Mouse (Mus musculus): Measurements from ENCODE around the gene Nlrp4a.
"Not testable (repeated sequence)": the region's sequence is repeated elsewhere in the genome, so short reads cannot be mapped to it uniquely, and the experiment has no call there.

The Nlrp4a gene

GRCm38 (mm10) chr7:26434813-26435212, at the start of gene Nlrp4a:
Gene Nlrp4a (plus strand): TSS chr7:26435113.
- DNase-seq (ENCODE audit: low spot score) = no peak

GRCm38 (mm10) chr7:26386691-26387090, 48.2 kb upstream of the Nlrp4a start:
- not testable (repeated sequence) for DNase-seq (ENCODE audit: low spot score)

GRCm38 (mm10) chr7:26391137-26391536, 43.8 kb upstream of the Nlrp4a start:
- not testable (repeated sequence) for DNase-seq (ENCODE audit: low spot score)

GRCm38 (mm10) chr7:26391811-26392210, 43.1 kb upstream of the Nlrp4a start:
- not testable (repeated sequence) for DNase-seq (ENCODE audit: low spot score)

GRCm38 (mm10) chr7:26403600-26403999, 31.3 kb upstream of the Nlrp4a start, which contains the start of gene Nlrp9c:
Gene Nlrp9c (minus strand): TSS chr7:26403700.
- not testable (repeated sequence) for DNase-seq (ENCODE audit: low spot score)

- DNase-seq (ENCODE audit: low spot score) = no peak
Observed at GRCm38 (mm10) chr7:26476690-26477089, 41.8 kb downstream of the Nlrp4a start.

GRCm38 (mm10) chr7:26489514-26489913, 54.6 kb downstream of the Nlrp4a start:
- not testable (repeated sequence) for DNase-seq (ENCODE audit: low spot score)
